Mouse (Mus musculus) thymus, adult 2 months (tissue): ENCODE measurements around the gene Ubash3b. TPM values are rescaled to one million over a fixed set of nuclear protein-coding genes. Genes with fewer than 3 reads are reported as not detected.

Experiments
- DNase-seq: peaks from one replicate; pipeline ENCODE4 v3.0.0; 2021
- H3K27ac ChIP-seq: fragments of 200-500 bp; 2 replicates; pipeline ENCODE4 v1.5.1; 2012; ENCODE audit warnings: low read length, control low read depth; ENCODE audit not compliant: control insufficient read depth, insufficient read depth
- H3K27me3 ChIP-seq: fragments of 200-500 bp; 2 replicates; pipeline ENCODE4 v1.6.1; 2012; ENCODE audit warnings: mild to moderate bottlenecking, low read length, moderate library complexity, mixed read lengths; ENCODE audit not compliant: control insufficient read depth, insufficient read depth
- H3K36me3 ChIP-seq: fragments of 200-500 bp; 2 replicates; pipeline ENCODE4 v1.6.1; 2012; ENCODE audit warnings: mild to moderate bottlenecking, low read length, moderate library complexity; ENCODE audit not compliant: control insufficient read depth, insufficient read depth
- H3K4me1 ChIP-seq: fragments of 200-500 bp; replicated peaks from 2 replicates; pipeline ENCODE4 v1.6.1; 2012; ENCODE audit warnings: low read length; ENCODE audit not compliant: control insufficient read depth, insufficient read depth
- H3K4me3 ChIP-seq: fragments of 200-500 bp; 2 replicates; pipeline ENCODE4 v1.5.1; 2012; ENCODE audit warnings: mild to moderate bottlenecking, low read length, control low read depth, moderate library complexity; ENCODE audit not compliant: control insufficient read depth, insufficient read depth
- CTCF ChIP-seq: fragments of 200-500 bp; IDR thresholded peaks from 2 replicates; pipeline ENCODE4 v1.5.1; 2012; ENCODE audit warnings: mild to moderate bottlenecking, control low read depth, low read length, moderate library complexity, borderline replicate concordance; ENCODE audit not compliant: control insufficient read depth, poor library complexity, insufficient read depth; ENCODE audit errors: extremely low read depth
- POLR2A ChIP-seq: fragments of 200-500 bp; IDR thresholded peaks from 2 replicates; pipeline ENCODE4 v1.6.1; 2012; ENCODE audit warnings: mild to moderate bottlenecking, low read length, control low read depth, moderate library complexity; ENCODE audit not compliant: control insufficient read depth, poor library complexity, insufficient read depth; ENCODE audit errors: extremely low read depth
- WGBS: fragments of 180-500 bp; shearing (Covaris S2); methylation state at CpG from one replicate; pipeline ENCODE4 v1.1.7; 2018; 5-methylcytosine and 5-hydroxymethylcytosine counted together
- polyA plus RNA-seq: library from polyadenylated mRNA; depleted of rRNA; stranded (reverse); fragments of >200 nt; gene quantifications from 2 replicates; pipeline ENCODE4 v1.2.3, GENCODE M21; 2012

Gene Ubash3b
- polyA plus RNA-seq, 1 experiment, result 7.0 TPM

DNA sequence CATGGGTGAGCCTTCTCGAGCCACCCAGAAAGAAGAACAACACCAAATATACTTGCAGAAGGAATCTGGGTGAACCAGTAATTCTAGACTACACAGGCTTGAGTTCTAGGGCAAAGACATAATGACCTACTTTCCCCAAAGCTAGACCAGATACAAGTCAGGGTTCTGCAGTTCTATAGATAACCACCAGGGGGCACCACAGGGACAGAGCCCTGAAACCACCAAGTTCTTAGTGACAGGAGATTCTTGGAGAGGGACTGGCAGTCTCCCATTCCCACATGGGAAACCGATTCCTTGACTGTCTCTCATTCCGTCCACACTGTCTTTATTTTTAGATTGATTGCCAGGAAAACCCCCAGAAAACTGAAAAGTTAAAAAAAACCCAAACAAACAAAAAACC lies 116.9 kb downstream of the Ubash3b start:
- no peak for TF ChIP-seq POLR2A
- no peak for TF ChIP-seq CTCF
- peak; percentile 82 for DNase-seq
- H3K27me3 ChIP-seq, result no peaks in the 10 kb centered on the region
- H3K4me3 ChIP-seq, result no peak overlapping the region
- WGBS, result 41% methylated on average over 3 of the region's 3 CpGs
- no peaks in the 10 kb centered on the region for H3K36me3 ChIP-seq
- no peak overlapping the region for H3K27ac ChIP-seq
- peaks cover 10% of the 10 kb centered on the region for H3K4me1 ChIP-seq

DNA sequence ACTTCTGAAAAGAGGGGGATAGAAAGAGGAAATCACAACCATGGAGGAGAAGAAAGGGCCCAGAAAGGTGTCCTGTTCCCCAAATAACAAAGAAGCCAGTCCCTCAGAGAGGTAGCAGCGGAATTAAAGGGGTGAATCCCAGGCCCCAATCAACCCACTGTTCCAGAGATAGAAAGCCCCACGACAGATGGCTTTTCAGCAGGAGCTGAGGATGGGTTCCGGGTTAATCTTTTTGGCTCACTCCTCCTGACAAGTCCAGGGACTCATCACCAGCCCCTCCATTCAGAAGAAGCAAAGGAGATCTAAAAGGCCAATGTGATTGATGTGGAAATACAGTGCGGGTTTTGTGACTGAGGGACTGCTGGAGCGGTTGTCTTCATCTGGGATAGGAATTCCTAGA lies 117.9 kb downstream of the Ubash3b start:
- WGBS, result 94% methylated on average over 5 of the region's 5 CpGs
- H3K36me3 ChIP-seq, result no peaks in the 10 kb centered on the region
- peaks cover 7% of the 10 kb centered on the region for H3K4me1 ChIP-seq
- no peak overlapping the region for H3K27ac ChIP-seq
- H3K27me3 ChIP-seq, result no peaks in the 10 kb centered on the region
- TF ChIP-seq CTCF (no peak), POLR2A (no peak)
- DNase-seq, result no peak
- H3K4me3 ChIP-seq, result no peak overlapping the region

DNA sequence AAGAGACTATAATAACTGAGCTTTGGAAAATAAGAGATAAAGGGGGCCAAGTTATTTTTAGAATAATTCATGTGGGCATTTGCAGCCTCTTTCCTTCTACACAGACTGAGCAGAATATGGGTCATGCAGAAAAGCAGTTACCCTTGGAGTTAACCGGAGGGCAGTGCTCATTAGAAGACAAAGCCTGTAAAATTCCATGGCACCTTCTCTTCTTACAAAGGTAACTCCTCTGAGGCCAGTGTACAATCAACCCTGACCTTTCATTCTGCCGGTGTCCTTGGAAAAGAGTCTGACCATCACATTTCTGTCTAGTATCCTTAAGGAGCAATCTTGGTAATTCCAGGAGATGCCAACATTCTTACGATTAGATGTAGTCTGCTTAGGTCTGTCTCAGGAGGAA lies 120.1 kb downstream of the Ubash3b start:
- Histone ChIP-seq H3K27ac (no peak overlapping the region), H3K36me3 (no peaks in the 10 kb centered on the region), H3K4me1 (no peaks in the 10 kb centered on the region), H3K27me3 (no peaks in the 10 kb centered on the region), H3K4me3 (no peak overlapping the region)
- TF ChIP-seq POLR2A (no peak), CTCF (no peak)
- 96% methylated on average over 3 of the region's 3 CpGs for WGBS
- no peak for DNase-seq

DNA sequence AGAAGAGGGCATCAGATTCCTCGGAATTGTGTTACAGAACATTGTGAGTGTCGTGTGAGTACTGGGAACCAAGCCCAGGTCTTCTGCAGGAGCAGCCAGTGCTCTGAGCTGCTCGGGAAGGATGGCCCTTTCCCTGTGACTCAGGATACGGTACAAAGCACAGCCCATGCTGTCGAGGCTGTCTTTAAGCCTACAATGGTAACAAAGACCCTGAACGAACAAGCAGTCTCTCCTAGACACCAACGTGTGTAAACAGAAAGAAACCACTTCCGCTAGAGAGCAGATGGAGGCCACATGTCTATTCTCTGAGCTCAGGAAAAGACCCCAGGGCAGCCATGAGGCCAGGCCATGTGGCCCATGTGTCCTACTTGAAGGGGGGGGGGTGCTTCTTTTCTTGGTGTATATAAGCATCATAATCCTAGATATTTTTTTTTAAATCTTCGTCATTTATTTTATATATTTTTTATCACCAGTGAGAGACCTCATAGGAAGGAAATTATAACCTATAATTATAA lies 123.3 kb downstream of the Ubash3b start:
- no peaks in the 10 kb centered on the region for H3K36me3 ChIP-seq
- TF ChIP-seq POLR2A (no peak), CTCF (no peak)

DNA sequence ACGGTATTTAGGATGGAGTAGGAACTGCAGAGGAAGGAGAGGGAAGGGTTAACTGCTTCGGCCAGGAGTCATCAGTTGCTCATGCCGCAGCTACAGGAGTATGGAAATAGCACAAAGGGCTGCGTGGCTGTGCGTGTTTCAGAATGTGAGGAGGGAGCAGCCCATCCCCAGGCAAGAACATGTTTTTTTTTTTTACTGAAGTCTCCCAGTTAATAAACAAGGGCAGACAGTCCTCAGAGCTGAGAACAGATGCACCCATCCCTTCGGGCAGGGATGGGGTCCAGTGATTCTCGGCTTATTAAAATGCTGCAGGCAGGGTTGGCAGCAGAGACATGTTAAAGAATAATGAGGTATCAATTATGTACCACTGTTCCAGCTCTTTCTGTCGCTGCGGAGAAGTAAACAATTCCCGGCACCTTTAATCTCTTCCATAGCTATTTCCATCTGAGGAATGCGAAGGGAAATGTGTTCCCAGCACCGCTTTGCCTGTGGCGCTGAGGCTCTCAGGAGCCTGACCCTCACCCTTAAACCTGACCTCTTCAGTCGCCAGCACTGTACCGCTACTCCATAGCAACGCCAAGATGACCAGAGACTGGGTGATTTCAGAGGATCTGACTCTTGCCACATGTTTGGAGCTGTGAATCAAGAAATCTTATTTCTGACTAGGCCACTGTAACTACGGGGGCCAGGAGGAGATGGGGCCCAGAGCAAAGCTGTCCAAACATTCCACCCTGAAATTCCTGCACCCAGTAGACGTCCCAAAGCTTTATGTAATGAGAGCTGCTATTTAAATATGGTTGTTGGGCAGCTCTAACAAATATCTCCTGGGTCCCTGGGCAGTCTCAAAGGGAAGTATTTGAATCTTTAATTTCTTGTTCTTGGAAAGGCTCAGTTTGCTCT lies 129.7 kb downstream of the Ubash3b start:
- no peaks in the 10 kb centered on the region for H3K4me1 ChIP-seq
- no peaks in the 10 kb centered on the region for H3K27me3 ChIP-seq
- no peak overlapping the region for H3K4me3 ChIP-seq
- 94% methylated on average over 18 of the region's 18 CpGs for WGBS
- TF ChIP-seq CTCF (no peak), POLR2A (no peak)
- H3K27ac ChIP-seq, result no peak overlapping the region
- no peak for DNase-seq
- no peaks in the 10 kb centered on the region for H3K36me3 ChIP-seq

More for the DNA sequence above, 123.3 kb downstream of the Ubash3b start:
- no peak for DNase-seq
- Histone ChIP-seq H3K4me3 (no peak overlapping the region), H3K27me3 (no peaks in the 10 kb centered on the region), H3K4me1 (no peaks in the 10 kb centered on the region), H3K27ac (no peak overlapping the region)
- 90% methylated on average over 9 of the region's 9 CpGs for WGBS

DNA sequence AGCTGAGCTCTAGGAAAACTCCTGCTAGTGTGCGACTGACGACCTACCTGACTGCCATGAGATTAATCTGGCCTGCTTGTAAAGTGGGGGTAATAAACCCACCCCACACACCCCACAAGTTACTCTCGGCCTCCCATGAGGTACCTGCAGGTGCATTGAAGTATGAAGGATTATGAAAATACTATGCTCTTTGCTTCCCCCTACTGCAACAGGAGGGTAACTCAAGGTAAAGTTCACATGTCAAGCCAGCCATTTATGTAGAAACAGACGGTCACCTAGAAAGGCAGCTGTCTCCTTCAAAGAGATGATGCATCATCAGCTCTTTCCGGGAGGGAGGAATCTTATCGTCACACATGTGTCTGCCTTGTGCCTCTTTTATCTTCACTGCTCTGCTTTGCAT lies 131.7 kb downstream of the Ubash3b start:
- no peak overlapping the region for H3K27ac ChIP-seq
- H3K27me3 ChIP-seq, result no peaks in the 10 kb centered on the region
- DNase-seq, result peak; percentile 12
- no peaks in the 10 kb centered on the region for H3K36me3 ChIP-seq
- WGBS, result 80% methylated on average over 6 of the region's 6 CpGs
- H3K4me1 ChIP-seq, result no peaks in the 10 kb centered on the region
- no peak overlapping the region for H3K4me3 ChIP-seq
- TF ChIP-seq POLR2A, result no peak
- no peak for TF ChIP-seq CTCF

DNA sequence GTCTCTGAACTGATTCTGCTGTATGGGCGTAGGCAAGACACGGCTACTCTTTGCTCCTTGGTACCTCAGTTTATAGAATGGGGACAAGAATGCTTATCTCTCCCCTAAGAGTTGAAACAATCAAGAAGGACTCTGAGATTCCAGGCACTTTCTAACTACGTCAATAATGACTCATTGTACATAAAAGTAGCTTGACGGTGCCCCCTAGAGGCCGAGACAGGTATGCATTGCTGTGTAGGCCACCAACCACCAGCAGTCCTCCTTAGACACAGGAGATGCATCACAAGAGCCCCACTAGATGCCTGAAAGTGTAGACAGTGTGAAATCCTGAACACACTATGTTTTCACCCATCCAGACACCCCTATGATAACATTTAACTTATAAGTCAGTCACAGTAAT lies 133.0 kb downstream of the Ubash3b start:
- Histone ChIP-seq H3K27me3 (no peaks in the 10 kb centered on the region), H3K27ac (no peak overlapping the region), H3K4me3 (no peak overlapping the region), H3K36me3 (no peaks in the 10 kb centered on the region), H3K4me1 (no peaks in the 10 kb centered on the region)
- 60% methylated on average over 5 of the region's 5 CpGs for WGBS
- DNase-seq, result peak; percentile 54
- TF ChIP-seq CTCF, result no peak
- TF ChIP-seq POLR2A, result no peak
